Mouse (Mus musculus) forebrain, embryonic 14.5 days (tissue): ENCODE results near the gene Ap3m1. TPM values are rescaled to one million over a fixed set of nuclear protein-coding genes. Genes with fewer than 3 reads are reported as not detected.

ENCODE experiments used
- ATAC-seq: fragments of 200-750 bp; cut with Nextera tagmentation; 2 replicates; pipeline ENCODE4 v1.8.0; 2017; ENCODE audit warnings: mild to moderate bottlenecking, moderate library complexity
- DNase-seq: peaks from one replicate; pipeline ENCODE4 v3.0.0-alpha.2; 2015; ENCODE audit warnings: low spot score
- H3K27ac ChIP-seq: fragments of 300-500 bp; sonication (generic); 2 replicates; pipeline ENCODE4 v1.5.1; 2014; ENCODE audit warnings: low read depth, mild to moderate bottlenecking, control low read depth, low read length, moderate library complexity
- H3K27me3 ChIP-seq: fragments of 300-500 bp; sonication (generic); replicated peaks from 2 replicates; pipeline ENCODE4 v1.6.1; 2014; ENCODE audit warnings: low read length, control low read depth, mixed read lengths; ENCODE audit not compliant: control insufficient read depth, insufficient read depth
- H3K36me3 ChIP-seq: fragments of 300-500 bp; sonication (generic); 2 replicates; pipeline ENCODE4 v1.6.1; 2014; ENCODE audit warnings: low read length, control low read depth; ENCODE audit not compliant: control insufficient read depth, insufficient read depth
- H3K4me1 ChIP-seq: fragments of 300-500 bp; sonication (generic); 2 replicates; pipeline ENCODE4 v1.6.1; 2014; ENCODE audit warnings: antibody characterized with exemption, low read length, control low read depth; ENCODE audit not compliant: control insufficient read depth, insufficient read depth
- H3K4me2 ChIP-seq: fragments of 300-500 bp; sonication (generic); 2 replicates; pipeline ENCODE4 v1.6.1; 2014; ENCODE audit warnings: mild to moderate bottlenecking, control low read depth, low read length
- H3K4me3 ChIP-seq: fragments of 300-500 bp; sonication (generic); 2 replicates; pipeline ENCODE4 v1.5.1; 2014; ENCODE audit warnings: low read depth, low read length, control low read depth
- H3K9ac ChIP-seq: fragments of 300-500 bp; sonication (generic); 2 replicates; pipeline ENCODE4 v1.6.1; 2014; ENCODE audit warnings: mild to moderate bottlenecking, low read length, control low read depth, moderate library complexity
- H3K9me3 ChIP-seq: fragments of 300-500 bp; sonication (generic); replicated peaks from 2 replicates; pipeline ENCODE4 v1.6.1; 2016; ENCODE audit warnings: low read length, control low read depth, mixed read lengths; ENCODE audit not compliant: control insufficient read depth
- WGBS: fragments of 180-500 bp; shearing (Covaris S2); extraction: QIAGEN DNeasy Blood & Tissue Kit; methylation state at CpG from one replicate; pipeline ENCODE4 v1.1.7; 2014; 5-methylcytosine and 5-hydroxymethylcytosine counted together
- polyA plus RNA-seq: library from polyadenylated mRNA; unstranded; fragments of >200 nt; fragmentation: Nextera tagmentation; extraction: Ambion mirVana; gene quantifications from 2 replicates; pipeline ENCODE4 v1.2.1, GENCODE M21; 2014

Ap3m1 gene
- polyA plus RNA-seq, 1 experiment from 2014 or later = 139 TPM

- H3K4me1 ChIP-seq = peaks cover 3% of the 10 kb centered on the region
- ATAC-seq (peak; percentile 99), DNase-seq (peak; percentile 91)
- no peaks in the 10 kb centered on the region for H3K36me3 ChIP-seq
- peak overlapping the region; percentile 55 for H3K27ac ChIP-seq
- H3K27me3 ChIP-seq = no peaks in the 10 kb centered on the region
- H3K4me3 ChIP-seq = peak overlapping the region; percentile 65
- peak overlapping the region; percentile 75 for H3K9ac ChIP-seq
- under 1% methylated on average over 59 of the region's 59 CpGs for WGBS
- H3K4me2 ChIP-seq = peak overlapping the region; percentile 76
- no peaks in the 10 kb centered on the region for H3K9me3 ChIP-seq
Observed at GRCm38 (mm10) chr14:21075751-21076500, 23.6 kb upstream of the Ap3m1 start.

GRCm38 (mm10) chr14:21074398-21075320, 22.4 kb upstream of the Ap3m1 start:
- WGBS = 66% methylated on average over 11 of the region's 11 CpGs
- Histone ChIP-seq H3K9me3 (no peaks in the 10 kb centered on the region), H3K4me3 (no peak overlapping the region), H3K9ac (no peak overlapping the region), H3K4me2 (no peak overlapping the region; the same call in 1 of the 2 replicates), H3K36me3 (no peaks in the 10 kb centered on the region), H3K27ac (no peak overlapping the region), H3K27me3 (no peaks in the 10 kb centered on the region), H3K4me1 (peaks cover 3% of the 10 kb centered on the region)
- DNase-seq (no peak), ATAC-seq (no peak)

- Histone ChIP-seq H3K27ac (no peak overlapping the region), H3K4me1 (peaks cover 3% of the 10 kb centered on the region), H3K9me3 (no peaks in the 10 kb centered on the region), H3K36me3 (no peaks in the 10 kb centered on the region), H3K4me3 (no peak overlapping the region), H3K9ac (no peak overlapping the region), H3K4me2 (no peak overlapping the region), H3K27me3 (no peaks in the 10 kb centered on the region)
- 68% methylated on average over 3 of the region's 3 CpGs for WGBS
- ATAC-seq (no peak), DNase-seq (no peak)
Observed at GRCm38 (mm10) chr14:21073981-21074380, 21.7 kb upstream of the Ap3m1 start.

GRCm38 (mm10) chr14:21069594-21069993, 17.3 kb upstream of the Ap3m1 start:
- DNase-seq (no peak), ATAC-seq (no peak)
- no peak overlapping the region for H3K4me3 ChIP-seq
- H3K36me3 ChIP-seq = no peaks in the 10 kb centered on the region
- H3K4me2 ChIP-seq = no peak overlapping the region
- WGBS = 87% methylated on average over 5 of the region's 5 CpGs
- no peaks in the 10 kb centered on the region for H3K9me3 ChIP-seq
- no peak overlapping the region for H3K9ac ChIP-seq
- no peaks in the 10 kb centered on the region for H3K4me1 ChIP-seq
- no peaks in the 10 kb centered on the region for H3K27me3 ChIP-seq
- no peak overlapping the region for H3K27ac ChIP-seq

DNA sequence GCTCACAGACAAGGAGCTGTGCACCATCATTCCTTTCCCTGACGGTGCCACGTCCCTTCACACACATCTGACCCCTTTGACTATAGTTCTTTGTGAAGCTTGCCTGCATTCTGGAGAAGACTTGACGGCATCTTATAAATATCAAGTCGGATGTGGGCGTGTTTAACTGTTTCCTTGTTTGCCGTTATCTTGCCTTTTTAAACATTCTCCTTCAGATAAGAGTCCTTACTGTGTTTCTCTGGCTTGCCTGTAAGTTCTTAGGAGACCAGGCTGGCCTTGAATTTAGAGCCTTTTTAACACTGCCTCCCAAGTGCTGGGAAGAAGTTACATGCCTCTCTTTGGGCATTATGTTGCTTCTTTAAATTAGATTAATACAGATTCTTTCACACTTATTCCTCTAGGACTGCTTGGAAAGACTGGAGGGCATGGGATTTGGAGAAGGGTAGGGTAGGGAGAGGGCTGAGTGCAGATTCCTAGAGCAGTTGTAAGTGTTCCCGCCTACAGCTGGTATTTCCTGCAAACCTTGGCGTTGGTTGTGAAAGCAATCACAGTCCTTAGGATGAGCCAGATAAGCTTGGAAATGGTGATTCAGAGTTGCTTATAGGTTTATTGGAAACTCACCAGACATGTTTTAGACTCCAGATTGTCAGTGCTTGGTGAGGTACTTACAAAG, 13.3 kb upstream of the Ap3m1 start:
- H3K4me3 ChIP-seq = no peak overlapping the region
- no peaks in the 10 kb centered on the region for H3K9me3 ChIP-seq
- WGBS = 85% methylated on average over 8 of the region's 8 CpGs
- peak; percentile 46 for DNase-seq
- H3K27ac ChIP-seq = no peak overlapping the region
- no peak for ATAC-seq
- no peaks in the 10 kb centered on the region for H3K4me1 ChIP-seq
- no peaks in the 10 kb centered on the region for H3K36me3 ChIP-seq
- H3K9ac ChIP-seq = no peak overlapping the region
- no peak overlapping the region for H3K4me2 ChIP-seq
- no peaks in the 10 kb centered on the region for H3K27me3 ChIP-seq

DNA sequence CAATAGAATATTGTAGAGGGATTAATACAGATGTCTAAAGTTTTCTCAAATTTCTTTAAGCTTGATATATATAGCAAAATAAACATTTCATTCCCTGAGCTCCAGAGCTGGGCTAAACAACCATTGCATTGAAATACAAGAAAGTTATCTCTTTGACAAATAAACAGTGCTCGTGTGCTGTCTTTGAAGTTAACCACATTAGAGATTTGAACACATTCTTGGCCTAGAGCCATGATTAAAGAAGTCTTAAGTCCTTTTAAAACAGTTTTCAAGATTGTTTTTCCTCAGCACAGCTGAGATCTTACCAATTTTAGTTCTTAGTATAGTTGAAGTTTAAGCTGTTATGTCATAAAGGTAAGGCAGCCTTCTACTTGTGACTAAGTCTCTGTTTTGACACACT, 12.0 kb upstream of the Ap3m1 start:
- Histone ChIP-seq H3K9ac (no peak overlapping the region), H3K36me3 (no peaks in the 10 kb centered on the region), H3K27me3 (no peaks in the 10 kb centered on the region), H3K27ac (no peak overlapping the region), H3K4me1 (no peaks in the 10 kb centered on the region), H3K9me3 (no peaks in the 10 kb centered on the region), H3K4me3 (no peak overlapping the region), H3K4me2 (no peak overlapping the region)
- 43% methylated on average over 1 of the region's 1 CpGs for WGBS
- no peak for DNase-seq
- no peak for ATAC-seq

DNA sequence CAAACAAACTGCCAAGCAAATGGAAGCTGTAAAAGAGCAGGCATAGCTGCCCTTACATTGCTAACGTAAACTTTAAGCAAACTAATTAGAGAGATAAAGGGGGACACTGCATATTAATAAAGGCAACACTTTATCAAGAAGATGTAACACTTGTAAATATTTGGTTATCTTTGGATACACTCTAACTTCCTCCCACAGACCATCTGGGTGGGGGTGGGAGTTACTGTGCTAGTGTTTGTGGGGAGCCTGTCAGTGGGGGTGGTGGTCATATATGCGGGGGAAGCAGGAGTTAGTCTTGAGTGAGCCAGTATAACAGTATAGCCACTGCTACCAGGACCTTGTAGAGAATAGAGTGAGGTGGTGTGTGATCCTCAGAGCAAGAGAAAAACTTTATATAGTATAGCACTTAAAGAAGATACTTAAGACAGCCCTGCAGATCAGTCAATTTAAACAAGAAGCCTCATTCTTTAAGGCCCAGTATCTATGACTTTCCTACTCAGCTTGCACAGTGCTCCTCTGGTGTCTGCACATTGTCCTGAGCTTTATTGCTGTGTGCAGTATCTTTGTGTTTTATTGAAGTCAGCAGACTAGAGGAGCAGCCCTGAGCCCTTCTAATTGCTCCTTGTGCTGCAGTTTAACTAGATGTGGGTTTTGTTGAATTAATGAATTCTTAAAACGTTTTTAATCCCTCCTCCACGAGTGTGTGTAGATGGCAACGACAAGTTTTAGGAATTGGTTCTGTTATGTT, 10.6 kb upstream of the Ap3m1 start:
- H3K27ac ChIP-seq = no peak overlapping the region
- no peak for ATAC-seq
- no peaks in the 10 kb centered on the region for H3K36me3 ChIP-seq
- WGBS = 52% methylated on average over 5 of the region's 5 CpGs
- H3K9ac ChIP-seq = no peak overlapping the region
- H3K27me3 ChIP-seq = no peaks in the 10 kb centered on the region
- H3K4me1 ChIP-seq = no peaks in the 10 kb centered on the region
- no peaks in the 10 kb centered on the region for H3K9me3 ChIP-seq
- DNase-seq = no peak
- H3K4me3 ChIP-seq = no peak overlapping the region
- H3K4me2 ChIP-seq = no peak overlapping the region

- no peak overlapping the region for H3K4me3 ChIP-seq
- H3K9ac ChIP-seq = no peak overlapping the region
- no peaks in the 10 kb centered on the region for H3K36me3 ChIP-seq
- no peak for DNase-seq
- no peak overlapping the region for H3K4me2 ChIP-seq
- H3K4me1 ChIP-seq = no peaks in the 10 kb centered on the region
- no peaks in the 10 kb centered on the region for H3K27me3 ChIP-seq
- no peak for ATAC-seq
- WGBS = 91% methylated on average over 2 of the region's 2 CpGs
- no peaks in the 10 kb centered on the region for H3K9me3 ChIP-seq
- H3K27ac ChIP-seq = no peak overlapping the region
Observed at GRCm38 (mm10) chr14:21058972-21059371, 6.7 kb upstream of the Ap3m1 start.
